Mouse (Mus musculus) forebrain, embryonic 15.5 days (tissue): Measurements from ENCODE around the gene Speer4e. TPM values are rescaled to one million over a fixed set of nuclear protein-coding genes. Genes with fewer than 3 reads are reported as not detected.
"Not testable (repeated sequence)": the region's sequence is repeated elsewhere in the genome, so short reads cannot be mapped to it uniquely, and the experiment has no call there.

ENCODE experiments used
- ATAC-seq: fragments of 200-750 bp; cut with Nextera tagmentation; replicated peaks from 2 replicates; pipeline ENCODE4 v1.8.0; 2017; ENCODE audit warnings: mild to moderate bottlenecking, moderate TSS enrichment, moderate library complexity
- H3K27ac ChIP-seq: fragments of 300-500 bp; sonication (generic); replicated peaks from 2 replicates; pipeline ENCODE4 v1.5.1; 2015; ENCODE audit warnings: mild to moderate bottlenecking, inconsistent platforms
- H3K27me3 ChIP-seq: fragments of 300-500 bp; sonication (generic); 2 replicates; pipeline ENCODE4 v1.6.1; 2015; ENCODE audit warnings: inconsistent platforms
- H3K36me3 ChIP-seq: fragments of 300-500 bp; sonication (generic); 2 replicates; pipeline ENCODE4 v1.6.1; 2015; ENCODE audit warnings: mild to moderate bottlenecking, inconsistent platforms
- H3K4me1 ChIP-seq: fragments of 300-500 bp; sonication (generic); 2 replicates; pipeline ENCODE4 v1.6.1; 2015; ENCODE audit warnings: inconsistent platforms
- H3K4me2 ChIP-seq: fragments of 300-500 bp; sonication (generic); replicated peaks from 2 replicates; pipeline ENCODE4 v1.6.1; 2015; ENCODE audit warnings: mild to moderate bottlenecking, inconsistent platforms
- H3K4me3 ChIP-seq: fragments of 300-500 bp; sonication (generic); 2 replicates; pipeline ENCODE4 v1.5.1; 2015; ENCODE audit warnings: mild to moderate bottlenecking, inconsistent platforms
- H3K9ac ChIP-seq: fragments of 300-500 bp; sonication (generic); replicated peaks from 2 replicates; pipeline ENCODE4 v1.6.1; 2015; ENCODE audit warnings: mild to moderate bottlenecking, inconsistent platforms
- H3K9me3 ChIP-seq: fragments of 300-500 bp; sonication (generic); 2 replicates; pipeline ENCODE4 v1.6.1; 2016; ENCODE audit warnings: inconsistent platforms
- WGBS: fragments of 180-500 bp; shearing (Covaris S2); methylation state at CpG from one replicate; pipeline ENCODE4 v1.1.7; 2015; ENCODE audit warnings: mixed read lengths; 5-methylcytosine and 5-hydroxymethylcytosine counted together
- polyA plus RNA-seq: library from polyadenylated mRNA; unstranded; fragments of >200 nt; fragmentation: Nextera tagmentation; extraction: Ambion mirVana; gene quantifications from 2 replicates; pipeline ENCODE4 v1.2.1, GENCODE M21; 2015

Speer4e gene
- not detected in 2 replicates for polyA plus RNA-seq

DNA sequence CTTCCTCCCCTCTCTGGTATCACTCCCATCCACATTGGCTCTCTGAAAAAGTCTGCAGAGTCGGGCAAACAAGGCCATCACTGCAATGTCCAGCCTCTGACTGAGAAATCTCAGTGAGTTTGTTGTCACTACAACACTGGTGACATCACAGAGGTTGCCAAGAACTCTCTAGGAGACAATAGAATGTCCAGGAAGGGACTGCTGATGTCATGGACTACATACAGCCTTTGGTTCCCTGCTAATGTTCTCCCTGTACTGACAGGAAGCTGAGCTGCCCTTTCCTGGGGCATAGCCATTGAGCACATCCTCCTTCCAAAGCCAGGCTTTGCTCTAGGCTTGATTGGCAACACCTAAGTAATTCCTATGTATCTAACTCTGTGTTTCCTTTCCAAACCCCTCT is at the start of gene Speer4e:
Speer4e (minus strand) TSS at position 101 of the 400 bp plus-strand sequence.
- not testable (repeated sequence) for H3K4me1 ChIP-seq, ATAC-seq, H3K9me3 ChIP-seq, H3K36me3 ChIP-seq, H3K4me2 ChIP-seq, H3K9ac ChIP-seq, H3K4me3 ChIP-seq, H3K27me3 ChIP-seq, H3K27ac ChIP-seq
- WGBS, result 39% methylated on average over 1 of the region's 1 CpGs

DNA sequence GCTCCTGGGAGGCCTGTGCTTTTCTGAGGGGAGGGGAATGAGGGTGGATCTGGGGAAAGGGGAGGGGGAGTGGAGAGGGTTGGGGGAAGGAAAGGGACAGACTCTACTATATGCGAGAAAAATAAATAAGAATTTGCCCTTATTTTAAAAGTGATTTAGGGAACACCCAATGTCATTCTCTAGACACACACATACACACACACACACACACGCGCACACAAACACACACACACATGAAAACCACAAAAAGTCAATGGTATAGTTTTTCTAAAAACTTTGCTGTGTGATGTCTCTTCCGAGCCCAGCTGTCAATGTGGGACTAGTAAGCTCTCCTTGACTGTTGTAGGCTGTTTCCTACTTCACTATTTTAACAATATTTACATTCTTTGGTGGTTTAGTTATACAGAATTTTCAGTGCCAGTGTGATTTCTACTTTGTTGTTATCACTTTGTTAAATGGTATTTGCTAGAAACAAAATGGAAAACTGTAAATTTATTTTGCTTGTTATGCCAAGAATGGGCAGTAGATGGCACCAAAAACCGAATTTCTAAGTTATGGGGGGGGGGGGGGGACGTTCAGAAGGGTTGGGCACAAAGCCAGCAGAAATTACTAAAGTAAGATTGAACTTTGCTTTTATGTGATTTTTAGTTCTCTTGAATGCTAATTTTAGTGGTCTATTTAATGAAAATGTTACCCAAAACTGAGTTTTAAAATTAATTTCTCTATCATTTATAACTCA is 48.6 kb upstream of the Speer4e start:
- not testable (repeated sequence) for H3K36me3 ChIP-seq, H3K9ac ChIP-seq, H3K4me1 ChIP-seq, ATAC-seq, H3K27me3 ChIP-seq, H3K4me3 ChIP-seq, H3K4me2 ChIP-seq, H3K27ac ChIP-seq
- peaks cover 13% of the 10 kb centered on the region; the same call in 1 of the 2 replicates for H3K9me3 ChIP-seq
- 39% methylated on average over 6 of the region's 6 CpGs for WGBS

DNA sequence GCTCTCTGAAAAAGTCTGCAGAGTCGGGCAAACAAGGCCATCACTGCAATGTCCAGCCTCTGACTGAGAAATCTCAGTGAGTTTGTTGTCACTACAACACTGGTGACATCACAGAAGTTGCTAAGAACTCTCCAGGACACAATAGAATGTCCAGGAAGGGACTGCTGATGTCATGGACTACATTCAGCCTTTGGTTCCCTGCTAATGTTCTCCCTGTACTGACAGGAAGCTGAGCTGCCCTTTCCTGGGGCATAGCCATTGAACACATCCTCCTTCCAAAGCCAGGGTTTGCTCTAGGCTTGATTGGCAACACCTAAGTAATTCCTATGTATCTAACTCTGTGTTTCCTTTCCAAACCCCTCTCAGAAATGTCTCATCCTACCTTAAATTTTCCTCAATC is 40.6 kb upstream of the Speer4e start, which contains the start of gene Gm10354:
Gm10354 (minus strand) TSS at position 101 of the 400 bp plus-strand sequence.
- H3K36me3 ChIP-seq, H3K27me3 ChIP-seq, H3K9ac ChIP-seq, H3K27ac ChIP-seq, ATAC-seq, H3K4me3 ChIP-seq, H3K4me2 ChIP-seq, H3K4me1 ChIP-seq: not testable (repeated sequence)
- H3K9me3 ChIP-seq, result peaks cover 30% of the 10 kb centered on the region
- WGBS, result 37% methylated on average over 1 of the region's 1 CpGs

DNA sequence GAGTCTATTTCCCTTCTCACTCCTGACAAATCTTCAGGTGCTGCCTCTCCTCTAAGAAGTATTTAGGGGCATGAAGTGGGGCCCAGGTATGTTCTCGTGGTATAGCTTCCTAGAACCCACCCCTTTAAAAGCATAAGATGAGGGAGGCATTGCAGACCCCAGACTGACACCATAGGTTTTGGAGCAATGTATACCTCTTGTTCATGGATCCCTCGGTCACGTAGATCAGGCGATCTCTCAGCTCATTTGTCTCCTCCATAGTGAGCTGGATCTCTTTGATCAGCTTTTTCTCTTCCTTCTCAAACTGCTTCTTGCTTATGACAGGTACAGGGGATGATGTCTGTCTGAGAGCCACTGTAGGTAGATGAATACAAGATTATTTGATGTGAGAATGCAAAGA is 39.1 kb upstream of the Speer4e start:
- 74% methylated on average over 4 of the region's 4 CpGs for WGBS

DNA sequence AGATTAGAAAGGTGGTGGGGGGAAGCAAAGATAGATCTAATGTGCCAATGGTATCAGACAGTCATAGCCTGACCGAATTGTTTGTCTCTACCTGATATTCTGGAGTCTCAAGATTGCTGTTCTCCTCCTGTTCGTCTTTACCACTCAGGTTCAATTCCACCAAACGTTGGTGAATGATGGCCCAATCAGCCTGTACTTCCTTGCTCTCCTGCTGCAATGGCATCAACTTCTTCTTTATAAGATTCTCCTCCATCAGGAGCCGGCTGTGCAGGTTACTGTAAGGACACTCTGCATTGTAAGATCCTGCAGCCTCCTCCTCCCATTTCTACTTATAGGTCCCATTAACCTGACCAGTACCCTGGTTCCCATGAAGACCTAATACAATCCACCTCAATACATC is 37.1 kb upstream of the Speer4e start:
- not testable (repeated sequence) for H3K9ac ChIP-seq, ATAC-seq, H3K36me3 ChIP-seq, H3K4me3 ChIP-seq, H3K27ac ChIP-seq, H3K27me3 ChIP-seq, H3K4me2 ChIP-seq, H3K4me1 ChIP-seq
- WGBS, result 62% methylated on average over 3 of the region's 4 CpGs
- H3K9me3 ChIP-seq, result peaks cover 40% of the 10 kb centered on the region

More for the DNA sequence above, 39.1 kb upstream of the Speer4e start:
- not testable (repeated sequence) for H3K4me2 ChIP-seq, H3K4me1 ChIP-seq, H3K36me3 ChIP-seq, ATAC-seq, H3K9ac ChIP-seq, H3K27me3 ChIP-seq, H3K27ac ChIP-seq, H3K4me3 ChIP-seq
- peaks cover 38% of the 10 kb centered on the region for H3K9me3 ChIP-seq

DNA sequence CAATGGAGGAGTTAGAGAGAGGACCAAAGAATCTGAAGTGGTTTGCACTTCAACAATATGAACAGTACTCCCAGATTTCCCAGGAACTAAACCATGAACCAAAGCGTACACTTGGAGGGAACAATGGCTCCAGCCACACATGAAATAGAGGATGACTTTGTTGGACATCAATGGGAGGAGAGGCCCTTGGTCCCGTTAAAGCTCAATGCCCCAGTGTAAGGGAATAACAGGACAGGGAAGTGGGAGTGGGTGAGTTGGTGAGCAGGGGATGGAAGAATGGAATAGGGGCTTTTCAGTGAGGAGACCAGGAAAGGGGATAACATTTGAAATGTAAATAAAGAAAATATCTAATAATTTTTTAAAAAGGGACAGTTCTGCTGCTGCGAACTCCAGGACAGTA is 34.6 kb upstream of the Speer4e start:
- peaks cover 30% of the 10 kb centered on the region for H3K9me3 ChIP-seq
- H3K4me1 ChIP-seq, H3K27ac ChIP-seq, H3K36me3 ChIP-seq, H3K4me2 ChIP-seq, ATAC-seq, H3K4me3 ChIP-seq, H3K27me3 ChIP-seq, H3K9ac ChIP-seq: not testable (repeated sequence)
- 77% methylated on average over 3 of the region's 3 CpGs for WGBS

DNA sequence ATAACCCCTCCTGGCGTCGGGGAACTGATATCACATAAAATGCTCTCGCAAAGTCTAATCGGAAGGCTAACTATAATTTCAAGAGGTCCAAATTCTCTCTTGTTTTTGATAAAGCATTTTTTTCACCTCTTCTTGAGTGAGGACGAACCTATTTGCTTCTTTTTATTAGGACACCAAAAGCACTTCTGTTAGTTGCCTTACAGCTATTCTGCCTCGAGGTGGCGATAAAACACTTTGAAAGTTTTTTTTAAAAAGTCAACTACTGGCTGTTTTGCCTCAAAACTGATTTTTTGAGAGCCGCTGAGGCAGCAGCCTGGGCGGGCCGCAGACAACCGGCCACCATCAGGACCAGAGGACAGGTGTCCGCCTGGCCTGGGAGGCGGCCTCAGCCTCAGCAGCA is 25.6 kb upstream of the Speer4e start:
- not testable (repeated sequence) for H3K4me1 ChIP-seq, H3K4me2 ChIP-seq, H3K27ac ChIP-seq, H3K9ac ChIP-seq, ATAC-seq, H3K36me3 ChIP-seq, H3K4me3 ChIP-seq, H3K27me3 ChIP-seq
- H3K9me3 ChIP-seq, result peaks cover 19% of the 10 kb centered on the region
- WGBS, result 82% methylated on average over 13 of the region's 13 CpGs

DNA sequence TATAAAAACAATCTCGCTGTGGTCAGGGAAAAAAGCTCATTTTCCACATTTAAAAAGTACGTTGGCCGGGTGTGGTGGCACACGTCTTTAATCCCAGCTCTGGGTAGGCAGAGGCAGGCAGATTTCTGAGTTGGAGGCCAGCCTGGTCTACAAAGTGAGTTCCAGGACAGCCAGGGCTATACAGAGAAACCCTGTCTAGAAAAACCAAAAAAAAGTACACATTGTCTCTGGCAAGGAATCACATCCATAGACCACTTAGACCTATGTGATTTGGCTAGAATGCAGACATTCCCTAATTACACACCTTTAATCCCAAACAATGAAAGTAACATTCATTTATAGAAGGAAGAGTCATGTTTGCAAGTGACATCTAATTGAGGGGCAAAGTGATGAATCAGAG is 23.3 kb upstream of the Speer4e start:
- not testable (repeated sequence) for H3K27ac ChIP-seq, H3K9ac ChIP-seq, H3K4me2 ChIP-seq, ATAC-seq, H3K27me3 ChIP-seq, H3K4me3 ChIP-seq, H3K36me3 ChIP-seq, H3K4me1 ChIP-seq
- 78% methylated on average over 4 of the region's 4 CpGs for WGBS
- peaks cover 23% of the 10 kb centered on the region for H3K9me3 ChIP-seq

DNA sequence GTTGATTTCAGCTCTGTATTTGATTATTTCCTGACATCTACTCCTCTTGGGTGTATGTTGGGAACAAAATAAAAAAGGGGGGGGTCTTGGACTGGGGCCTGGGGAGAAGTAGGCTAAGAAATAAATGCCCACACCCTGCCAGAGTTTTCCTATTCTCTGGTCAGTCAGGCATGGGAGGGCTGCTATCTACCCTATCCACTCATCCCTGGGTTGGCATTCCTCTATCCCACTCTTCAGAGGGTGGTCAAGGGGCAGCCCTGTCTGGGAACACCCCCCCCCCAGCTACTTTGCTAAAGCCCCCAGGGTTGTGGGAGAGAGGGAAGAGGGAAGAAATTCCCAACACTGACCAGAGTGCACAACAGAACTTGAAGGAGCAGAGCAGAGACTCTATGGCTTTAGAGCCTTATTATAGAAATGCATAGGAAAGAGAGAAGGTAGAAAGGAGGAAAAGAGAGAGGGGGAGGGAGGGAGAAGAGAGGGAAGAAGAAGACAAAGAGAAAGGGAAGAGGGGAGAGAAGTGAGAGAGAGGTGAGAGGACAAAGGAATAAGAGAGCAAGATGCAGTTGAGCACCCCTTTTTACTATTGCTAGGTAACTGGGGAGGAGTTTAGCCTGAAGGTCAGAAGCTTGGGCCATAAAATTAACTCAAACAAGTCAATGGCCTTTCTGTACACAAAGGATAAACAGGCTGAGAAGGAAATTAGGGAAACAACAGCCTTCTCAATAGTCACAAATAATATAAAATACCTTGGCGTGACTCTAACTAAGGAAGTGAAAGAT is 17.9 kb upstream of the Speer4e start:
- ATAC-seq, result not testable (repeated sequence)
- WGBS, result 89% methylated on average over 1 of the region's 1 CpGs

DNA sequence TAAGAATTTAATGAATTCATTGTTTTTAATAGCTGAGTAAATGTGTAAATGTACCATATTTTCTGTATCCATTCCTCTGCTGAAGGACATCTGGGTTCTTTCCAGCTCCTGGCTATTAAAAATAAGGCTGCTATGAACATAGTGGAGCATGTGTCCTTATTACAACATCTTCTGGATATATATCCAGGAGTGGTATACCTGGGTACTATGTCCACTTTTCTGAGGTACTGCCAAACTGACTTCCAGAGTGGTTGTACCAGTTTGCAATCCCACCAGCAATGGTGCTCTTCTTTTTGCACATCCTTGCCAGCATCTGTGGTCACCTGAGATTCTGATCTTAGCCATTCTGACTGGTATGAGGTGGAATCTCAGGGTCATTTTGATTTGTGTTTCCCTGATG is 15.4 kb upstream of the Speer4e start:
- not testable (repeated sequence) for H3K4me1 ChIP-seq, H3K9ac ChIP-seq, H3K36me3 ChIP-seq, H3K4me2 ChIP-seq, H3K4me3 ChIP-seq, H3K27ac ChIP-seq, H3K27me3 ChIP-seq, ATAC-seq
- peaks cover 30% of the 10 kb centered on the region for H3K9me3 ChIP-seq

More for the DNA sequence above, 17.9 kb upstream of the Speer4e start:
- H3K36me3 ChIP-seq, H3K4me3 ChIP-seq, H3K9ac ChIP-seq, H3K27ac ChIP-seq, H3K27me3 ChIP-seq, H3K4me1 ChIP-seq, H3K4me2 ChIP-seq: not testable (repeated sequence)
- peaks cover 31% of the 10 kb centered on the region for H3K9me3 ChIP-seq

DNA sequence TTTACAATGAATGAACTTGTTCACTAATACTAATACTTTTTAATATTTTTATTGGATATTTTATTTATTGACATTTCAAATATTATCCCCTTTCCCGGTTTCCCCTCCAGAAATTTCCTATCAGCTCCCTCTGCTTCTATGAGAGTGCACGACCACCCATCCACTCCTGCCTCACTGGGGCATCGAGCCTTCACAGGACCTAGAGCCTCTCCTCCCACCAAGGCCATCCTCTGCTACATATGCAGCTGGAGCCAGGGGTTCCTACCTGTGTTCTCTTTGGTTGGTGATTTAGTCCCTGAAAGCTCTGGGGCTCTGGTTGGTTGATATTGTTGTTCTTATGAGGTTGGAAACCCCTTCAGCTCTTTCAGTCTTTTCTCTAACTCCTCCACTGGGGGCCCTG is 14.5 kb upstream of the Speer4e start:
- H3K27me3 ChIP-seq, H3K27ac ChIP-seq, ATAC-seq, H3K4me1 ChIP-seq, H3K4me3 ChIP-seq, H3K4me2 ChIP-seq, H3K36me3 ChIP-seq, H3K9ac ChIP-seq: not testable (repeated sequence)
- peaks cover 29% of the 10 kb centered on the region for H3K9me3 ChIP-seq
- WGBS, result 72% methylated on average over 3 of the region's 3 CpGs

DNA sequence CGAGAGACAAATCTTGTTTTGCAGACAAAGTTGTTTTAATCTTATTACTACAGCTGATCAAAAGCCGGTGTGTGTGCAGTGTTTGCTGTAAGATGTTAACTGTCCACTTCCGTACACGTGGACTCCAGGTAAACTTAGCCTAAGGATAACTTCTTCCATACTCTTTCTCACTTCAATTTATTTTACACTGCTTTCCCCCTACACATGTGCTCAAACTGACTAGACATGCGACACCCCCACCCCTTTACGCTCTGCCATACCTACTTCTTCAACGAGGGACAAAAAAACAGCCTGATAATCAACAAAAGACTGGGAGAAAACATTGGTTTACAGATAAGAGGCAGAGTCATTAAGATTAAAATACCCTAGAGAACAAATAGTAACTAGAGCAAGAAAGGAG is 13.6 kb upstream of the Speer4e start:
- H3K27me3 ChIP-seq, H3K9ac ChIP-seq, H3K27ac ChIP-seq, H3K4me2 ChIP-seq, H3K36me3 ChIP-seq, H3K4me1 ChIP-seq, H3K4me3 ChIP-seq: not testable (repeated sequence)
- 0 out of 2 replicates have a peak, but pooled peaks have one; percentile 43 for ATAC-seq
- WGBS, result 66% methylated on average over 7 of the region's 7 CpGs
- peaks cover 29% of the 10 kb centered on the region for H3K9me3 ChIP-seq
